Mouse (Mus musculus) C2C12 (cell line): ENCODE measurements around the gene Susd4.

Experiments
- CEBPB ChIP-seq: IDR thresholded peaks from one replicate; pipeline ENCODE4 v1.6.1; 2011; ENCODE audit warnings: low read depth, mild to moderate bottlenecking, control low read depth, moderate library complexity
- CTCF ChIP-seq: IDR thresholded peaks from one replicate; pipeline ENCODE4 v1.5.1; 2011; ENCODE audit not compliant: control insufficient read depth, insufficient read depth, insufficient read length
- FOSL1 ChIP-seq: IDR thresholded peaks from one replicate; pipeline ENCODE4 v1.8.0; 2011; ENCODE audit warnings: mild to moderate bottlenecking, low read length; ENCODE audit not compliant: poor library complexity, insufficient read depth, severe bottlenecking
- MAX ChIP-seq: IDR thresholded peaks from one replicate; pipeline ENCODE4 v1.6.1; 2011; ENCODE audit warnings: mild to moderate bottlenecking, control low read depth
- MYOD1 ChIP-seq: IDR thresholded peaks from one replicate; pipeline ENCODE4 v1.6.1; 2011; ENCODE audit warnings: low read depth; ENCODE audit not compliant: control insufficient read depth, insufficient read length
- MYOG ChIP-seq: IDR thresholded peaks from one replicate; pipeline ENCODE4 v1.6.1; 2011; ENCODE audit not compliant: control insufficient read depth, insufficient read length; ENCODE audit errors: extremely low read depth
- USF1 ChIP-seq: IDR thresholded peaks from one replicate; pipeline ENCODE4 v1.6.1; 2011; ENCODE audit warnings: low read depth, mild to moderate bottlenecking, control low read depth, moderate library complexity

DNA sequence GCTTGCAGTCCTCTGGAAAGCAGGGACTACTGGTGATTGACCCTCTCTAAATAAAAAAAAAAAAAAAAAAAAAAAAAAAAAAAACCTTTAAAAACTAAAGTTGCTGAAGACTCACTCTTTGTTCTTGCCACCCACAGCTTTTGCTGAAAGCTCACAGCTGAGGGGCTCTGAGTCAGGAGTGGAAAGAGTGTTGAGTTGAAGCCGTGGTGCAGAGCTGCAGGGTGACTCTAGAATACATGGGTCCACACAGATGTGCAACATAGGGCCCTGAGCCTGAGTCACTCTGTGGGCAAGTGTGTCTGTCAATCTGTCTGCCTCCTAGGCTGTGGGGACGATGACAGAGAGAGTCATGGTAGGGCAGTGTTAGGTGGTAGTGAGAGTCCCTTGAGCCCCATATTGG lies 119.0 kb downstream of the Susd4 start:
- no peak for TF ChIP-seq CTCF
- TF ChIP-seq USF1: no peak
- no peak for TF ChIP-seq MYOD1
- TF ChIP-seq MAX: no peak
- no peak for TF ChIP-seq CEBPB
- no peak for TF ChIP-seq MYOG
- no peak for TF ChIP-seq FOSL1
